Mouse (Mus musculus): ENCODE measurements around the gene Golt1a. TPM values are rescaled to one million over a fixed set of nuclear protein-coding genes. Genes with fewer than 3 reads are reported as not detected.
"Not testable (repeated sequence)": the region's sequence is repeated elsewhere in the genome, so short reads cannot be mapped to it uniquely, and the experiment has no call there.

The Golt1a gene
- total RNA-seq, 2 experiments from 2014 or later = not detected

- DNase-seq (ENCODE audit: extremely low spot score in 1 of 2, low spot score in 1 of 2) = no peak
Observed at GRCm38 (mm10) chr1:133298816-133299215, 10.8 kb upstream of the Golt1a start.

- DNase-seq (ENCODE audit: extremely low spot score in 1 of 2, low spot score in 1 of 2) = no peak
Observed at GRCm38 (mm10) chr1:133302540-133302939, 7.1 kb upstream of the Golt1a start.

- peak; percentile 66 to 79 for DNase-seq (ENCODE audit: extremely low spot score in 1 of 2, low spot score in 1 of 2)
Observed at GRCm38 (mm10) chr1:133306842-133307241, 2.8 kb upstream of the Golt1a start.

- DNase-seq (ENCODE audit: extremely low spot score in 1 of 2, low spot score in 1 of 2) = peak in 1 of 2 experiments; percentile 26
Observed at GRCm38 (mm10) chr1:133307318-133307717, 2.3 kb upstream of the Golt1a start.

GRCm38 (mm10) chr1:133311240-133311639, 1.6 kb downstream of the Golt1a start:
- DNase-seq (ENCODE audit: extremely low spot score in 1 of 2, low spot score in 1 of 2) = no peak

- peak; percentile 39 to 43 for DNase-seq (ENCODE audit: extremely low spot score in 1 of 2, low spot score in 1 of 2)
Observed at GRCm38 (mm10) chr1:133311946-133312345, 2.3 kb downstream of the Golt1a start.

- DNase-seq (ENCODE audit: extremely low spot score in 1 of 2, low spot score in 1 of 2) = peak; percentile 56 to 78
Observed at GRCm38 (mm10) chr1:133314364-133314763, 4.8 kb downstream of the Golt1a start.

- DNase-seq (ENCODE audit: extremely low spot score in 1 of 2, low spot score in 1 of 2) = no peak
Observed at GRCm38 (mm10) chr1:133315775-133316174, 6.2 kb downstream of the Golt1a start.

GRCm38 (mm10) chr1:133316577-133316976, 7.0 kb downstream of the Golt1a start:
- DNase-seq (ENCODE audit: extremely low spot score in 1 of 2, low spot score in 1 of 2) = no peak

GRCm38 (mm10) chr1:133317149-133317548, 7.5 kb downstream of the Golt1a start:
- DNase-seq (ENCODE audit: extremely low spot score in 1 of 2, low spot score in 1 of 2) = no peak

- peak in 1 of 2 experiments; percentile 26 for DNase-seq (ENCODE audit: extremely low spot score in 1 of 2, low spot score in 1 of 2)
Observed at GRCm38 (mm10) chr1:133321267-133321925, 11.8 kb downstream of the Golt1a start, which contains the start of gene Kiss1. TSS of gene Kiss1 (plus strand) at chr1:133321875.

- DNase-seq (ENCODE audit: extremely low spot score in 1 of 2, low spot score in 1 of 2) = no peak
Observed at GRCm38 (mm10) chr1:133323333-133323732, 13.7 kb downstream of the Golt1a start.

GRCm38 (mm10) chr1:133325951-133326350, 16.4 kb downstream of the Golt1a start:
- DNase-seq (ENCODE audit: extremely low spot score in 1 of 2, low spot score in 1 of 2) = no peak

GRCm38 (mm10) chr1:133327094-133327493, 17.5 kb downstream of the Golt1a start:
- DNase-seq (ENCODE audit: extremely low spot score in 1 of 2, low spot score in 1 of 2) = no peak

- DNase-seq (ENCODE audit: extremely low spot score in 1 of 2, low spot score in 1 of 2) = no peak
Observed at GRCm38 (mm10) chr1:133328299-133328795, 18.7 kb downstream of the Golt1a start.

GRCm38 (mm10) chr1:133328896-133329637, 19.5 kb downstream of the Golt1a start:
- DNase-seq (ENCODE audit: extremely low spot score in 1 of 2, low spot score in 1 of 2) = no peak

GRCm38 (mm10) chr1:133329638-133329964, 20.0 kb downstream of the Golt1a start:
- no peak for DNase-seq (ENCODE audit: extremely low spot score in 1 of 2, low spot score in 1 of 2)

- no peak for DNase-seq (ENCODE audit: extremely low spot score in 1 of 2, low spot score in 1 of 2)
Observed at GRCm38 (mm10) chr1:133331142-133331541, 21.5 kb downstream of the Golt1a start.

GRCm38 (mm10) chr1:133332656-133333430, 23.2 kb downstream of the Golt1a start:
- no peak for DNase-seq (ENCODE audit: extremely low spot score in 1 of 2, low spot score in 1 of 2)

- DNase-seq (ENCODE audit: extremely low spot score in 1 of 2, low spot score in 1 of 2) = no peak
Observed at GRCm38 (mm10) chr1:133333937-133334336, 24.3 kb downstream of the Golt1a start.

- not testable (repeated sequence) for DNase-seq (ENCODE audit: extremely low spot score in 1 of 2, low spot score in 1 of 2)
Observed at GRCm38 (mm10) chr1:133340403-133340802, 30.8 kb downstream of the Golt1a start.
